ENCODE assay signal across 8 mouse cellular contexts in the genomic region with DNA sequence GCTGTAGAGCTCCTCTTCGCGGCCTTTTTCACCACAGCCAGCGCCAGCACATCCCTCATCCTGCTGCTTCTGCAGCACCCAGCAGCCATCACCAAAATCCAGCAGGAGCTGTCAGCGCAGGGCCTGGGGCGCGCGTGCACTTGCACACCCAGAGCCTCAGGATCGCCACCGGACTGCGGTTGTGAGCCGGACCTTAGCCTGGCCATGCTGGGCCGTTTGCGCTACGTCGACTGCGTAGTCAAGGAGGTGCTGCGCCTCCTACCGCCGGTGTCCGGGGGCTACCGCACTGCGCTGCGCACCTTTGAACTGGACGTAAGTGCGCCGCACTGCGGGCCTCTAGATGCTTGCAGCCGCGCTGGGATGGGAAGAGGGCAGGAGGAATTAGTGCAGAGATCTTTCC. TPM values are rescaled to one million over a fixed set of nuclear protein-coding genes. Genes with fewer than 3 reads are reported as not detected.
DNase-seq lines count a peak whose midpoint lies in the region; ATAC-seq lines count a peak whose summit lies in the region.

No protein-coding gene starts in this region.

- H3K4me3 ChIP-seq in heart, embryonic 16.5 days (ENCODE audit: low read length) = no peak overlapping the region
- peak overlapping the region; percentile 16; the same call in 1 of the 2 replicates for H3K4me3 ChIP-seq in hindbrain, embryonic 11.5 days (ENCODE audit: low read depth, low read length)
- H3K4me3 ChIP-seq in midbrain, embryonic 13.5 days (replicated peaks) = peak overlapping the region; percentile 22

- peak overlapping the region; percentile 3; the same call in 1 of the 2 replicates for H3K4me2 ChIP-seq in heart, embryonic 16.5 days (ENCODE audit: low read depth, low read length)
- peak overlapping the region; percentile 32 for H3K4me2 ChIP-seq in hindbrain, embryonic 11.5 days (replicated peaks; ENCODE audit: low read depth, low read length)
- H3K4me2 ChIP-seq in midbrain, embryonic 13.5 days (replicated peaks) = peak overlapping the region; percentile 34

- no peaks in the 10 kb centered on the region for H3K36me3 ChIP-seq in heart, embryonic 16.5 days (ENCODE audit: control insufficient read depth, insufficient read depth)
- no peaks in the 10 kb centered on the region for H3K36me3 ChIP-seq in hindbrain, embryonic 11.5 days (ENCODE audit: control insufficient read depth, insufficient read depth, low read length)
- H3K36me3 ChIP-seq in midbrain, embryonic 13.5 days = no peaks in the 10 kb centered on the region

- peaks cover 9% of the 10 kb centered on the region for H3K4me1 ChIP-seq in heart, embryonic 16.5 days (ENCODE audit: control insufficient read depth, insufficient read depth, low read length)
- H3K4me1 ChIP-seq in hindbrain, embryonic 11.5 days (replicated peaks; ENCODE audit: control insufficient read depth, insufficient read depth, low read length) = peaks cover 2% of the 10 kb centered on the region; the same call in 1 of the 2 replicates
- peaks cover 14% of the 10 kb centered on the region for H3K4me1 ChIP-seq in midbrain, embryonic 13.5 days (replicated peaks)

- no peak for ATAC-seq in heart, embryonic 16.5 days (replicated peaks; ENCODE audit: extremely low read depth, insufficient read depth, low FRiP score)
- peak; percentile 19; the same call in 1 of the 2 replicates for ATAC-seq in hindbrain, embryonic 11.5 days (ENCODE audit: low FRiP score)
- ATAC-seq in midbrain, embryonic 13.5 days = 0 out of 2 replicates have a peak, but pooled peaks have one; percentile 10

- 11% methylated on average over 29 of the region's 29 CpGs for WGBS in heart, embryonic 16.5 days
- 2% methylated on average over 29 of the region's 29 CpGs for WGBS in hindbrain, embryonic 11.5 days
- under 1% methylated on average over 29 of the region's 29 CpGs for WGBS in midbrain, embryonic 13.5 days

- no peak for DNase-seq in heart, adult 11 months
- DNase-seq in embryo, embryonic 10 days (ENCODE audit: low spot score) = peak; percentile 89
- peak; percentile 61 for DNase-seq in hindbrain, embryonic 11.5 days (ENCODE audit: low spot score)
- DNase-seq in thymus, postnatal 4 days = no peak
- DNase-seq in thymus, postnatal 10 days (ENCODE audit: low spot score in 2 of 2) = no peak
- no peak for DNase-seq in yolk sac, embryonic 10.5 days (ENCODE audit: low spot score)

- H3K9ac ChIP-seq in heart, embryonic 16.5 days (ENCODE audit: low read length) = no peak overlapping the region
- H3K9ac ChIP-seq in hindbrain, embryonic 11.5 days (ENCODE audit: low read depth, low read length) = no peak overlapping the region
- H3K9ac ChIP-seq in midbrain, embryonic 13.5 days (replicated peaks) = no peak overlapping the region

- peaks cover 99% of the 10 kb centered on the region for H3K27me3 ChIP-seq in heart, embryonic 16.5 days (ENCODE audit: control insufficient read depth, insufficient read depth, low read length)
- peaks cover 100% of the 10 kb centered on the region for H3K27me3 ChIP-seq in hindbrain, embryonic 11.5 days (ENCODE audit: control insufficient read depth, insufficient read depth, low read length)
- peaks cover 100% of the 10 kb centered on the region for H3K27me3 ChIP-seq in midbrain, embryonic 13.5 days

- no peak overlapping the region for H3K27ac ChIP-seq in heart, embryonic 16.5 days (ENCODE audit: low read length)
- H3K27ac ChIP-seq in hindbrain, embryonic 11.5 days (ENCODE audit: low read depth, low read length) = no peak overlapping the region
- no peak overlapping the region for H3K27ac ChIP-seq in midbrain, embryonic 13.5 days

- H3K9me3 ChIP-seq in heart, embryonic 16.5 days (replicated peaks; ENCODE audit: control insufficient read depth, low read length) = no peaks in the 10 kb centered on the region
- no peaks in the 10 kb centered on the region for H3K9me3 ChIP-seq in hindbrain, embryonic 11.5 days (ENCODE audit: control insufficient read depth, low read length)
- no peaks in the 10 kb centered on the region for H3K9me3 ChIP-seq in midbrain, embryonic 13.5 days

RNA-seq across cellular contexts. Expression of a gene that starts 5.3 kb away (rescaled TPM):
- polyA plus RNA-seq in heart, embryonic 16.5 days (2015; fragmentation: Nextera tagmentation; extraction: Ambion mirVana) = not detected in 2 replicates
- polyA plus RNA-seq in hindbrain, embryonic 11.5 days (2014; fragmentation: Nextera tagmentation; extraction: Ambion mirVana) = 3.4 and 6.1 TPM in 2 replicates
- polyA plus RNA-seq in midbrain, embryonic 13.5 days (2015; fragmentation: Nextera tagmentation; extraction: Ambion mirVana) = not detected in 2 replicates

RNA-seq across cellular contexts. Expression of a gene that starts 6.9 kb away (rescaled TPM):
- 1.5 and 2.2 TPM in 2 replicates for polyA plus RNA-seq in heart, embryonic 16.5 days (2015; fragmentation: Nextera tagmentation; extraction: Ambion mirVana)
- polyA plus RNA-seq in hindbrain, embryonic 11.5 days (2014; fragmentation: Nextera tagmentation; extraction: Ambion mirVana) = 16.4 and 19.9 TPM in 2 replicates
- not detected in 2 replicates for polyA plus RNA-seq in midbrain, embryonic 13.5 days (2015; fragmentation: Nextera tagmentation; extraction: Ambion mirVana)

Comparison
In these comparisons a context has a peak if more than half of its experiments do, and no peak if none do; other contexts are left out.
1. DNase-seq: peak in embryo, embryonic 10 days (single experiment) and hindbrain, embryonic 11.5 days (single experiment); none in heart, adult 11 months (single experiment), thymus, postnatal 4 days (single experiment), thymus, postnatal 10 days (0 of 2) and yolk sac, embryonic 10.5 days (single experiment).
2. Peak in every context shown above with its lines, with median percentiles within 50 percentile points of each other: H3K4me2 ChIP-seq.